Mouse (Mus musculus) mature B cell (primary cell): ENCODE data around the gene Tmem221.

Experiments used
- in situ Hi-C: fragments of 300-500 bp; cut with MboI; formaldehyde crosslinking; loops from 2 replicates; pipeline ENCODE4 v1.14.3; 2019

Gene Tmem221

DNA sequence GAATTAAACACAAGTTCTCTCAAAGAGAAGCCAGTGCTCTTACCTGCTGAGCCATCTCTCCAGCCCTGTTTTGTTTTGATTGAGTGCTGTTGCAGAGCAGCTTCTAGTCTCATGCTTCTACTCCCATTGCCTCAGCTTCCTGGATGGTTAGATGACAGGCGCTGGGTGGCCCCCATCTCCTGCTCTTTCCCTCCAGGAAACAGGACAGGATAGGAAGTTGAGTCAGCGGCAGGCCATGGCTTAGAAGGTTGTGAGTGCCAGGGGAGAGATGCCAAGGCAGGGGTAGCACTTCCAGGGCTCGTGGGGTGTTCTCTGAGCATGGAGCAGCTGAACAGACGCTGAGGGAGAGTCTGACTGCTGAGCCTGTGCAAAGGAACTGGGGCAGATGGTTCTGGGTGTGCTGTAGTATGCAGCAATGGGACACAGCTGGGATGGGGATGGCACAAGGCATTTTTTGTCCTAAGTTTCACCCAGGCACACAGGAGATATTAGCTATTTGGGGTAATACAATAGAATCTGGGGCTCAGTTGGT, 19.3 kb upstream of the Tmem221 start:
- in situ Hi-C loops, result no loop called here

DNA sequence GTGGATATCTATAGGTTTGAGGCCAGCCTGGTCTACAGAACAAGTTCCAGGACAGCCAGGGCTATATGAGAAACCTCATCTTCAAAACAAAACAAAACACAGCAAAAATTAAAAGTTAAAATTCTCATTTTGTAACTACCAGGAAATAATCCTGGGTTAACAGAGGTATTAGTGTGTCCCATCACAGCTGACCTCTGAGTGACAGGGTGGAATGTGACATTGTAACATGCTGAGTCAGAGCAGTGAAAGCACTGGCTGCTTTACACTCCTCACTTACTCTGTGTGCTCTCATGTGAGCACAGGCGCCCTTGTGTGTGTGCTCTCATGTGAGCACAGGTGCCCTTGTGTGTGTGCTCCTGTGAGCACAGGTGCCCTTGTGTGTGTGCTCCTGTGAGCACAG, 16.3 kb upstream of the Tmem221 start:
- in situ Hi-C loops, result no loop called here

DNA sequence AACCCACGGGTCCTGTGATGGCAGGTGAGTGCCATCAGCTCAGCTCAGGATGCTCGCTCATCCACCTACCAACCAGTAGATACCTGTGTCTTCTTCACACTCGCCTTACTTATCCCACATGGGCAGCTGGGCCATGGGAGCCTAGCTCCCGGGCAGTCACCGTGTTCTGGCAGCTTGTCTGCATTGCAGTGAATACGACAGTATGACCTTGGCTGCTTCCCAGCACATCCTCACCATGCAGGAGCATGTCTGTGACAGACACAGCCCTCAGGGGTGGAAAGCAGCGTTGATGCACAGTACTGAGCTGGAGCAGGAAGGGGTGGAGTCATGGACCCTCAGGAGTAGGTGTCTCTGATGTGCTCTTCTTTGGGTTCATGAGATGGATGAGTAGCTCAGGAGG, 15.8 kb upstream of the Tmem221 start:
- in situ Hi-C loops, result no loop called here

DNA sequence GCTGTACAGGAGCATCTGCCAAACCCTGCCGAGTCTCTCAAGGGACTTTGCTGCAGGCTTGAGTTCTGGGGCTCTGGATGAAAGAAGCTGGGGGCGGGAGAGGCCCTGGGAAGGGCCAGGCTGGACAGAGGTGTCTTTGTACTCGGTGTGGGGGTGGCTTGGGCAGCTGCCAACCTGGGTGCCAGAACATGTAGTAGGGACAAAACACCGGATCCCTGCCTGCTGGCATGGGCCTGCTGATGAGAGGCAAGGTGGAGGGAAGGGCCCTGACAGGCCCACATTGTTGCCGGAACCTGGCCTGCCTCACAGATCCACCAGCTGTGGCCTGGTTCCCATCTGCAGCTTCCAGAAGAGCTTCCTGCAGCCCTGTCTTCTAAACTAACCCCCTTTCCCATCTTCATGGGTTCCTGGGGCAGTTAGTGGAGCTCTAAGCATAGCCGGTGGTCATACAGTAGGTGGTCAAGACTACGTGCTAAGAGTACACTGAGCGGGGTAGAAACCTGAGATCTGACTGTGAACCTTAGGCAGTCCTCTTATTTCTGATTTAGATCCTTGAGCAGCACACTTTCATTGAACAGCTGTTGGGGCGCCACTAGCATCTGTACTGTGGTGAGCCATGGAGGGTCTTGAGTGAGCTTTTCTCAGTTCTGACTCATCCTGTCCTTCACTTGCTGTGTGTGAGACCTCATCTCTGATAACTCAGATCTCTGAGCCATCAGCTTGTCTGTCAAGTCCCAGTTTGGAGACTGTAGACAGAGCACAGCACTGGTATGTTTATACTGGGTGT, 14.4 kb upstream of the Tmem221 start:
- in situ Hi-C loops, result no loop called here

DNA sequence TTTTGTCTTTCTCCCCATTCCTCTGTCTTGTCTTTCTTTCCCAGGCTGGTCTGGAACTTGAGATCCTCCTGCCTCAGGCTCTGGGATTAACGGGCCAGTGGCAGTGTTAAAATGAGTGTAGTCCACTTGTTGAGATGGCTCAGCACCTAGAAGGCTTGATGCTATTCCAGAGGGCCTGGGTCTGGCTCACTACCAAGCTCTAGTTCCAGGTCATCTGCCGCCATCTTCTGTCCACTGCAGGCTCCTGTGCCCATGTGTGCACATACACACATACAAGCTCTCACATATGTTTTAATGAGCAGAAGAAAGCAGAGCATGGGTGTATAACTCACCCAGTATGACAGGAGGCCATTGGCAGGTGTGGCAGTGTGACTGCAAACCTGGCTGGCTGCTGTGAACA, 13.4 kb upstream of the Tmem221 start:
- in situ Hi-C loops, result no loop called here

DNA sequence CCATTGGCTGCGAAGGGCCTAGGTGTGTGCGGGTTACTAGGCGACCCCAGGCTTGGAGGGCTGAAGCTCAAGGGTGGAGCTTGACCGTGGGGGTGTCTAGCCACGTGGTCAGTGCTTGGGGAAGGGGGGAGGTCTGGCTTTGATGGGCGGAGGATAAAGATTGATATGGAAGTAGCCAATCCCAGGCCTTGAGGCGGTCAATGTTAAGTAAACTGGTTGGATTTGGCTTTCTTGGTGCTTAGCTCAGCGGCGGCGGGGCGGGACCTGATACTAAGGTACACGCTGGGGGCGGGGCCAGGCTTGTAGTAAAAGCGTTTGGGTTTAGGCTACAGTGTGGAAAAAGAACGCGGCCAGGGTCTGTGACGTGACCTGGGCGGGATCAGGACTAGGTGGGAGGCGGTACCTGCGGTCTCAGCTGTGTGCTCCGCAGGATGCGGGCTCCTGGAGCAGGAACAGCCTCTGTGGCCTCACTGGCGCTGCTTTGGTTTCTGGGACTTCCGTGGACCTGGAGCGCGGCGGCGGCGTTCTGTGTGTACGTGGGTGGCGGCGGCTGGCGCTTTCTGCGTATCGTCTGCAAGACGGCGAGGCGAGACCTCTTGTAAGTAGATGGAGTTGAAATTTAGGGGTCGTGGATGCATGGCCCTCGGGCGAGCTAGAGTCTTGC, 11.8 kb upstream of the Tmem221 start:
- in situ Hi-C loops, result no loop called here

DNA sequence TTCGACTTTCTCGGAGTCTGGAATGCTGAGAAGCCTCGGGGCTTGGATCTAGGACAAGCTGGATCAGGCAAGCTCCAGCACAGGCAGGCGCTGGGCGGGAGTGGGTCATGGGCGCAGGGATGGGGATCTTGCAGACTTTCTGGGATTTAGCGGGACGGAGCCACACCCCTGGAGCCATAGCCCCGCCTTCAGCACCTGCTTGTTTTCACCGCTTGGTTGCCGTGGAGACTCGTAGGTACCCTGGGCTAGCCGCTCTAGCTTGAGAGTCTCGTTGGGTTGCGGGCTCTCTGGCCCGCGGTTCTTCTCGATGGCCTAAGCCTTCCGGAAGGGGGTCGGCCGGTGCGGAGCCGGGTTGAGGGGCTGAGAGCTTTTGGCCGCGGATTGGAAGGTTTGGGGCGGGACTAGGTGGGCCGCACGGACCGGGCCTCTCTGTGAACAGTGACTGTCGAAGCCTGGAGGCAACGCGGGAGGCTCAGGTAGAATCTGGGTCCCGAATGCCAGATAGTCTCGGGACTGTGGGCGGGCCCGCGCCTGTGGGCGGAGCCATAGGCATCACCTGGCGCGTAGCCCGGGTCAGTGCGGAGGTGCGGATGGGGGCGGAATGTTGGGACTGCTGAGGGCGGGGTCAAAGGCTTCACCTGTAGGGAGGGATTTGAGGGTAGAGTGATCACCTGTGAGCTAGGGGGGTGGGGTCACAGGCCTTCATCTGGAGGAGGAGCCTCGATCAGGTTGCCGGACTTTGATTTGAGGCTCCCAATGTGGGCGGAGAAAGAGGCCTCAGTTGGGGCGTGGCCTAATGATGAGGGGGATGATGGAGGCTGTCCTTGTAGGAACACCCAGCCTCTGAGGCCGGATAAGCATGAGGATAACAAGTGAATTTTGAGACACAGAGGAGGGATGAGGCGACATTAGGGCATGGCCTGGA, 11.0 kb upstream of the Tmem221 start:
- in situ Hi-C loops, result no loop called here

DNA sequence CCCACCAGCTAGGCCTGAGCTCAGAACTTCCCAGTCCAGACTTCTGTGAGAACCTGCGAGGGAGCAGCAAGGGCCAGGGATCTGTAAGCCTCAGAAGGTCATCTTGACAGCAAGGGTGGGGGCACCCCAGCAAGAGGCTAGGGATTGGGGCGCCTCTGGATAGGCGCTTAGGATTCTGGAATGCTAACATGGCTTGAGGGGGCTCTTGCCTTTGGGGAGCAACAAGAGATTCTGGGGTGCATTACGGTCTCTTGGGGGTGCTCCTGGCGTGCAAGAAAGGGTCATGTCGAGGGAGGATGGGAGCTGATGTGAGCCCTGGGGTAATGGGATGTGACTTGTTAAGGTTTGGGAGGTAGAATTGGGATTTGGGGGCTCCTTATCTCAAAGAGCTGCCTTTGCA, 10.3 kb upstream of the Tmem221 start:
- in situ Hi-C loops, result no loop called here

DNA sequence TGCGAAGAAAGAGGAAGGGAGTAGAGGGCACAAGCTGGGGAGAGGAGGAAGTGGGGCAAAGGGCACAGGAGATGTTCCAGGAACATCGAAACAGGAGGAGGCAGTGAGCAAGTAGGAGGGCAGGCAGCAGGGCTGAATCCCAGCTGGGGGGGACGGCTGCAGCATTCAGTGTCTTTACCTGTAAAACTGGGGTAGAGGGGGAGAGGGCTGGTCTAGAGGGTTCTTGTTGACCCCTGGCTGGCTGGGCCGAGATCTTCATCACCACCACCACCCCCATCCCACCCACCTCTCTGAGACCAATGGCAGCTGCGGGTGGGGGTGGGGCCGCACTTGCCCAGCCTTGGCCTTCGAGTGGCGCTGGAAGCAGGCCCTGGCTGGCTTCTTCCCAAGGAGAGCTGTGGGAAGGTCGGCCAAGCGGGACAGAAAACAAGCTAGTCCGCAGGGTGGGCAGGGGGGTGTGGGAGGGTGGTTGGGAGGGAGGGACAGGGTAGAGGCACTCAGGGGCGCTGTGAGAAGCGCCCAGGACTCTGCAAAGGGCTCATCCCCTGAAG, 9.8 kb upstream of the Tmem221 start, which contains the start of gene Slc27a1:
Gene Slc27a1 (plus strand): TSS at position 496 of the 551 bp plus-strand sequence.
- in situ Hi-C loops, result no loop called here

DNA sequence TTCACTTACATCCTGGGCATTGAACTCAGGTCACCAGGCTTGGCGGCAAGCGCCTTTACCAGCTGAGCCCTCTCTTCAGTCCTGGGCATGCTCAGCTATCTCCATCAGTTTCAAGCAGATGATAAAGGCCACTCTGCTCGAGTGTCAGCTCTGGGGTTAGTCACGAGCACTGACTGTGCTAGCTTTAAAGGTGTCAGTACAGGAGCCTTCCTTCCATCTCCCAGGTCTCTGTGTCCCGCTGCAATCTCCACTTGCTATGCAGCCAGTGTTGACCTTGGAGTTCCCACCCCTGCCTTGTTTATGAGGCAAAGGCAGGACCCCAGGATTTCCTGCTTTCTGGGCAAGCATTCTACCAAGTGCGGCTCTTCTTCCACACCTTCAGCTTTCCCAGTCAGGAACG, 8.9 kb upstream of the Tmem221 start:
- in situ Hi-C loops, result no loop called here

DNA sequence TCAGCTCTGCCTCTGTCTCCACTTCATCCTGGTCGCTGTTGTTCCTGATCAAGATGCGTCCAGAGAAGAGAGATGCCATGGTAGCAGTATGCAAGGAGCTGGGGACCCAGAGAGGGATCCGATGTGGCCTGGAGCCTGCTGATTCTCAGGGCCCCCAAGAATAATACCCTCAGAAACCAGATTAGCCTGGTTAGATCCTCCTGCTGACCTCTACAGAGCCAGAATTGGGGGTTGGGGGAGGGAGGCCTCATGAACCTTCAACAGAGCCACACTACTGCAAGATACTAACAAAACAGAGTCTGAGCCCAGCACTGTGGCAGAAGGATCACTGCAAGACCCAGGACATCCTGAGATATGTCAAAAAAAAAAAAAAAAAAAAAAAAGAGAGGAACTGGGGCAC, 7.8 kb upstream of the Tmem221 start, which contains the start of gene Nxnl1:
Gene Nxnl1 (minus strand): TSS at position 101 of the 400 bp plus-strand sequence.
- in situ Hi-C loops, result no loop called here

DNA sequence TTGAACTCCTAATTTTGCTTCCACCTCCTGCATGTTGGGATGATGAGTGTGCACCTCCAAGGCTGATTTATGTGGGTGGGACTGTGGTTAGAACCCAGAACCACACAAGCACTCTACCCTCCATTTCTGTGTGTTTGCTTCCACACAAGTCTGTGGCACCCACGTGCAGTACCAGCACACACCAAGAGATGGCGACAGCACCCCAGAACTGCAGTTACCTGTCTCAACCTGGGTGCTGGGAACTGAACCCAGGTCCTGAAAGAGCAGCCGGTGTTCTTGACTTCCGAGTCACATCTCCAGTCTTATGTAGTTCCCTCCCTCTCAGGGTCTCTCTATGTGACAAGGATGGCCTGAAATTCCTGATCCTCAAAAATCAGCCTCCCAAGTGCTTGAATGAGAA, 5.3 kb upstream of the Tmem221 start:
- in situ Hi-C loops, result loop anchor here (5.0 kb wide), 1 partner anchor 68 kb away; no protein-coding TSS in a partner anchor

DNA sequence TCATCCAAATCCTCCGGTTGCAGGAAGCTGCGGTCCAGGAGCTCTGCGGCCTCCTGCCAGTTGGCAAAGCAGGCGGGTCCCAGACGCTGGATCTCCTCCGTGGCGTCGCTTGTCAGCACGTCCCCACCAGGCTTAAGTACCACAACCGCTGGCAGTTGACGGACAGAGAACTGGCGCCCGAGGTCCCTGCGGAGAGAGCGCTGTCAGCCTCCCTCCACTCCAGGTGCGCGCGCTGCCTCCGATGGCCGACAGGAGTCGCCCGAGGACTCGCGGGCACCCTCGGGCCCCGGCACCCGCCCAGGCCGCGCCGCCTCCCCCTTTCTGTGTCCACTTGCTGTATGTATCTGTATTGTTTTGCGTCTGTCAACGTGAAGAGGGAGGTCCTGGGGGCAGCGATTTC, 4.1 kb upstream of the Tmem221 start:
- in situ Hi-C loops, result loop anchor here (5.0 kb wide), 1 partner anchor 70 kb away; no protein-coding TSS in a partner anchor

DNA sequence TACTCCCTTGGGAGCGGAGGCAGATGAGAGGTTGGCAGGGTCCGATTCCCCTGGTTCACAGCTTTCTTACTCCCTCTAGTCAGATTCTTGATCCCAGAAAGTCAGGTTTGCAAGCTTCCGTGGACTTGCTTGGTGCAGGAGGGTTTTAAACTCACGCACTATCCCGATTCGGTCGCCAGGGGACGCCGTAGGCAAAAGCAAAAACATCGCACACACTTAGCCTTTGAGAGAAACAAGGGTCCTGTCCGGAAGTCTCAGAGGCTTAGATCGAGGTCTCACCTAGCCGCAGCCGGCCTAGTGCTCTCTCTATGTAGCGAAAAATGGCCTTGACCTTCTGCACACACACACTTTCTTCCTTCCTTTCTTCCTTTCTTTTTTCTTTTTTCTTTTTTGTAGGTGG, 2.7 kb upstream of the Tmem221 start:
- in situ Hi-C loops, result loop anchor here (5.0 kb wide), 1 partner anchor 71 kb away; no protein-coding TSS in a partner anchor

DNA sequence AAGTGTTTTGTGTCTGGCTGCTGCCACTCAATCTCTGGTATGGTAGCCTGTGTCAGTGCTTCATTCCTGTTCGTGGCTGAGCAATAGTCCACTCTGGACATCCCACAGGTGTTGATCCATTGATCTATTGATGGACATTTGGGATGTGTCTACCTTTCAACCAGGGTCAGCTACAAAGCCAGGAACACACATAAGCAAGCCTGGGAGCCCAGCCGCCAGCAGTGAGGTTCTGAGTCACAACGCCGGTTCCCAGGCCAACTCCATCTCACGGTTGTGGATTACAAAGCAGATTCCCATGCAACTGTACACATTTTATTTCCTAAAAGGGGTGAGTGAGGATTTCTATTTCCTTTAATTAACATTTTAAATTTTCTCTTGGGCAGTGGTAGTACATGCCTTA, 2.1 kb upstream of the Tmem221 start:
- in situ Hi-C loops, result loop anchor here (5.0 kb wide), 1 partner anchor 72 kb away; no protein-coding TSS in a partner anchor

DNA sequence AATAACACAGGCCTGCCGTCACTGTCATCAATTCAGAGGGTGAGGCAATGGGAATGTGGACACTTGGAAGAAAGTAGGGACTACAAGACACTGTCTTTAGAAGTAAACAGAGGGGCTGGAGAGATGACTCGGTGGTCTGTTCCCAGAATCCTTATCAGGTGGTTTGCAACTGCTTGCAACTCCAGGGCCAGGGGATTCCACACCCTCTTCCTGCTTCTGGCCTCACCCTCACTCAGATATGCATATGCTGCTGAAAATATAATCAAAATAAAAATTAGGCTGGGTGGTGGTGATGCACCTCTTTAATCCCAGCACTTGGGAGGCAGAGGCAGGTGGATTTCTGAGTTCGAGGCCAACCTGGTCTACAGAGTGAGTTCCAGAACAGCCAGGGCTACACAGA, 1.4 kb upstream of the Tmem221 start:
- in situ Hi-C loops, result loop anchor here (5.0 kb wide), 1 partner anchor 72 kb away; no protein-coding TSS in a partner anchor

DNA sequence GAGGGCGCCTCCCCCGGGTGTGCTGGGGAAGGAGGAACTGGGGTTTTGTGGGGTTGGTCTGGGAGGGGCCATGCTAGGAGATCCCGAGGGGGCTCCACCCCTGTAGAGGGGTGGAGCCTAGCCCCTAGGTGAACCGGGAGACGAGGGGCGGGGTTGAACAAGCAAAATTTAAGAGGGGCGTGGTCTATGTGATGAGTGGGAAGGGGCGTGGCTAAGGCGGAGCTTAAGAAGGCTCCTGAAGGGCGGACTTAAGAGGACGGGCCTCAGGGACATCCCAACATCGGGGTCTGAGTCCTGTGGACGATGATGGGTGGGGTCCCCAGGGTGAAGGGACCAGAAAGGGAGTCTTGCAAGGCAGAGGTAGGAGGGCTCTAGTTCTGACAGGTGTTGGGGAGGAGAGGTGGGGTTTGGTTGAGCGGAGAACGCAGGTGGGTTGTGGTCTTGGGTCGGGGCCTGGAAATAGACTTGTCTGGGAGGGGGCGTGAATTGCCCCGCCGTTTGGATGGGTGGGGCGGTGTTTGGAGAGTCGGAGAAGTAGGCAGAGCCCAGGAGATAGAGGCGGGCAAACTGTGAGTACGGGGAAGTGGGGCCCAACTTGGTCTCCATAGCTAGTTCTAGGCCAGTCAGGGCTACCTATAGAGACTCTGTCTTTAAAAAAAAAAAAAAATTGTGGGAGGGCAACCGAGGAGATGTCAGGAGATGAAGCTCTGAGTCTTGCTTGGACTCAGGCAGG, 453 bp upstream of the Tmem221 start:
- in situ Hi-C loops, result no loop called here

DNA sequence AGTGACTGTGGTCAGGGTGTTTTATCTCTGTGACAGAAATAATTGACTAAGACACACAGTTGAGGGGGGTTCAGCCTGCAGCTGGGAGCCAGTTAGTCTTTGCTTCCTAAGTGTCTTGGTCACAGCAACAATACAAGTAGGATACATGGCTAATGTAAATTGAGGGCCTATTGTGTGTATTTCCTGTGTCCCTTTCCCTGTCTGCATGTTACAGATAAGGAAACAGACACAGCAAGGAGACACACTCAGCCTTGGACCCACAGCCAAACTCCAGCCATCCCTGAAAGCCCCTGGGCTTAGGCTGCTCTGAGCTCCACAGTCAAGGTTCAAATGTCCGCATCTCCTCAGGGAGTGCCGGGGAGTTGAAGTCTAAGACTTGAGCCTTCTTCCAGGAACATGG, 4.0 kb downstream of the Tmem221 start:
- in situ Hi-C loops, result no loop called here

DNA sequence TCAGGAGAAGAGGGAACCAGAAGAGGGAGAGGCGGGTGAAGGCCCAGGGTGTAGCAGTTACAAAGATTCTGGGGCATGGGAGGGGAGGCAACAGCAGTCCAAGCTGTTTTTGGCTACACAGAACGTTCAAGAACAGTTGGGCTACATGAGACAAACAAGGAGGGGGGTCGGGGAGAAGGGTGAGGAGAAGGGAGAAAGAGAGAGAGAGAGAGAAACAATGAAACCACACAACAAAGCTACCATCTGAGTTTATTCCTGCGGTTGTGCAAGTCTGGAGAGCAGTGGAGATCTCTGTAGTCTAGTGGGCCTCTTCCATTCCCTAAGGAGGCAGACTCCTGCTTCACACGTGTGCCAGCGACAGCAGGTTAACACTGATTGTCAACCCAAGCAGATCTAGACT, 4.7 kb downstream of the Tmem221 start:
- in situ Hi-C loops, result no loop called here

DNA sequence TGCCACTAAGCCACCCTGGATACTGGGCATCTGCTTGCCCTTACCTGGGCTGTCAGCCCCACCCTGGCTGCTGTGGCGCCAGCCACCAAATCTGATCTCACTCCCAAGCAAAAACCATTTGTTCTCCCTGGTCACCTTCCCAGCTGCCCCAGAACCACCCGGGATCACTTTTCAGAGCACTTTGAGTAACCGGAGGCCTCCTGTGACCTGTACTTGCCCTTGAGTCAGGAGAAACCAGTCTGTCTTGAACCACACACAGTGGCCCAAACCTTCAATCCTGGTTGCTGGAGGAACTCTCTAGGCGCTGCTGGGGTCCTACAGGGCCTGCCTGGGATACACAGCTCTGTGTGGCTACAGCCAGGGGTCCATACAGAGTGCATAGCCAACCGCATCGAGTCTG, 5.9 kb downstream of the Tmem221 start:
- in situ Hi-C loops, result no loop called here

DNA sequence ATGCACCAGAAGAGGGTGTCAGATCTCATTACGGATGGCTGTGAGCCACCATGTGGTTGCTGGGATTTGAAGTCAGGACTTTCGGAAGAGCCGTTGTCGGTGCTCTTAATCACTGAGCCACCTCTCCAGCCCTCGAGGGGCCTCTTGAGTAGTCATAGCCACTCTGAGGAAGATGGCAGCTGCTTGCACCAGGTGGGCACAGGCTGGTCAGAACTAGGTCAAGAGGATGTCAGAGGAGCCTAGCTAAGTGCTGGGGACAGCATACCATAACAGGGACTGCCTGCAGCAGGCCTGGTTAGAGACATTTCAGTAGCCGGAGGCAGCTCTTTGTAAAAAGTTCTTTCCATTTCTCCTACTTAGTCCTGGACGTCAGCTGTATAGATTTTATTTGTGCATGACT, 7.9 kb downstream of the Tmem221 start:
- in situ Hi-C loops, result no loop called here
